Mouse (Mus musculus) liver, embryonic 16.5 days (tissue): ENCODE measurements at regions not wholly inside any gene's neighbourhood (a gene's known extent, or its start where the extent isn't known, plus 50 kb on each side); places are given as distances from the start of the nearest gene placed in this dataset.

ENCODE experiments used
- ATAC-seq: fragments of 200-750 bp; cut with Nextera tagmentation; 2 replicates; pipeline ENCODE4 v1.8.0; 2017; ENCODE audit warnings: low read depth, mild to moderate bottlenecking, moderate number of reproducible peaks, moderate library complexity
- H3K27ac ChIP-seq: fragments of 300-500 bp; sonication (generic); 2 replicates; pipeline ENCODE4 v1.5.1; 2014; ENCODE audit warnings: mild to moderate bottlenecking, low read length
- H3K27me3 ChIP-seq: fragments of 300-500 bp; sonication (generic); 2 replicates; pipeline ENCODE4 v1.6.1; 2014; ENCODE audit warnings: low read depth, low read length, mixed read lengths; ENCODE audit not compliant: control insufficient read depth, insufficient read depth
- H3K36me3 ChIP-seq: fragments of 300-500 bp; sonication (generic); 2 replicates; pipeline ENCODE4 v1.6.1; 2014; ENCODE audit warnings: mild to moderate bottlenecking; ENCODE audit not compliant: control insufficient read depth, insufficient read depth
- H3K4me1 ChIP-seq: fragments of 300-500 bp; sonication (generic); 2 replicates; pipeline ENCODE4 v1.6.1; 2014; ENCODE audit warnings: low read depth, low read length, mixed read lengths; ENCODE audit not compliant: control insufficient read depth
- H3K4me2 ChIP-seq: fragments of 300-500 bp; sonication (generic); 2 replicates; pipeline ENCODE4 v1.6.1; 2014; ENCODE audit warnings: low read depth, low read length, mixed read lengths
- H3K4me3 ChIP-seq: fragments of 300-500 bp; sonication (generic); 2 replicates; pipeline ENCODE4 v1.5.1; 2014; ENCODE audit warnings: low read depth, mild to moderate bottlenecking, low read length
- H3K9ac ChIP-seq: fragments of 300-500 bp; sonication (generic); 2 replicates; pipeline ENCODE4 v1.6.1; 2014; ENCODE audit warnings: low read depth, low read length
- H3K9me3 ChIP-seq: fragments of 300-500 bp; sonication (generic); replicated peaks from 2 replicates; pipeline ENCODE4 v1.6.1; 2016; ENCODE audit warnings: low read length; ENCODE audit not compliant: control insufficient read depth
- WGBS: fragments of 180-500 bp; shearing (Covaris S2); extraction: QIAGEN DNeasy Blood & Tissue Kit; methylation state at CpG from one replicate; pipeline ENCODE4 v1.1.7; 2014; ENCODE audit not compliant: insufficient replicate concordance; 5-methylcytosine and 5-hydroxymethylcytosine counted together

- WGBS = 50% methylated on average over 1 of the region's 2 CpGs
- Histone ChIP-seq H3K36me3 (no peaks in the 10 kb centered on the region), H3K4me1 (no peaks in the 10 kb centered on the region), H3K27ac (no peak overlapping the region), H3K4me3 (no peak overlapping the region), H3K27me3 (no peaks in the 10 kb centered on the region), H3K9me3 (no peaks in the 10 kb centered on the region), H3K9ac (no peak overlapping the region), H3K4me2 (no peak overlapping the region)
- ATAC-seq = no peak
These were observed 185.6 kb upstream of the Fam3c start for GRCm38 (mm10) chr6:22541603-22542002.

GRCm38 (mm10) chr6:22538254-22538653 lies 182.2 kb upstream of the Fam3c start:
- 67% methylated on average over 4 of the region's 4 CpGs for WGBS
- no peaks in the 10 kb centered on the region for H3K4me1 ChIP-seq

GRCm38 (mm10) chr6:22524384-22524783 lies 168.3 kb upstream of the Fam3c start:
- ATAC-seq = no peak
- WGBS = 52% methylated on average over 3 of the region's 3 CpGs

More at GRCm38 (mm10) chr6:22538254-22538653, 182.2 kb upstream of the Fam3c start:
- Histone ChIP-seq H3K9me3 (no peaks in the 10 kb centered on the region), H3K27ac (no peak overlapping the region), H3K9ac (no peak overlapping the region), H3K27me3 (no peaks in the 10 kb centered on the region), H3K36me3 (no peaks in the 10 kb centered on the region), H3K4me2 (no peak overlapping the region), H3K4me3 (no peak overlapping the region)
- ATAC-seq = no peak

GRCm38 (mm10) chr6:22523582-22524234 lies 167.7 kb upstream of the Fam3c start:
- no peak for ATAC-seq
- no peaks in the 10 kb centered on the region for H3K9me3 ChIP-seq
- no peak overlapping the region for H3K4me3 ChIP-seq
- H3K36me3 ChIP-seq = no peaks in the 10 kb centered on the region
- 63% methylated on average over 9 of the region's 9 CpGs for WGBS
- H3K9ac ChIP-seq = no peak overlapping the region
- no peak overlapping the region for H3K4me2 ChIP-seq
- no peak overlapping the region for H3K27ac ChIP-seq
- H3K27me3 ChIP-seq = no peaks in the 10 kb centered on the region
- no peaks in the 10 kb centered on the region for H3K4me1 ChIP-seq

More at GRCm38 (mm10) chr6:22524384-22524783, 168.3 kb upstream of the Fam3c start:
- Histone ChIP-seq H3K27me3 (no peaks in the 10 kb centered on the region), H3K4me1 (no peaks in the 10 kb centered on the region), H3K9me3 (no peaks in the 10 kb centered on the region), H3K4me2 (no peak overlapping the region), H3K4me3 (no peak overlapping the region), H3K27ac (no peak overlapping the region), H3K9ac (no peak overlapping the region), H3K36me3 (no peaks in the 10 kb centered on the region)

- no peaks in the 10 kb centered on the region for H3K27me3 ChIP-seq
- no peak overlapping the region for H3K4me2 ChIP-seq
- no peaks in the 10 kb centered on the region for H3K9me3 ChIP-seq
- H3K4me1 ChIP-seq = no peaks in the 10 kb centered on the region
- no peak overlapping the region for H3K27ac ChIP-seq
- ATAC-seq = no peak
- no peak overlapping the region for H3K4me3 ChIP-seq
- 70% methylated on average over 1 of the region's 1 CpGs for WGBS
- H3K9ac ChIP-seq = no peak overlapping the region
- no peaks in the 10 kb centered on the region for H3K36me3 ChIP-seq
These were observed 150.8 kb upstream of the Fam3c start for GRCm38 (mm10) chr6:22506871-22507270.

- ATAC-seq = no peak
- Histone ChIP-seq H3K4me3 (no peak overlapping the region), H3K36me3 (no peaks in the 10 kb centered on the region), H3K9ac (no peak overlapping the region), H3K4me2 (no peak overlapping the region), H3K27ac (no peak overlapping the region), H3K27me3 (no peaks in the 10 kb centered on the region), H3K4me1 (no peaks in the 10 kb centered on the region), H3K9me3 (no peaks in the 10 kb centered on the region)
- WGBS = 67% methylated on average over 9 of the region's 9 CpGs
These were observed 141.3 kb upstream of the Fam3c start for GRCm38 (mm10) chr6:22497306-22497705.

GRCm38 (mm10) chr6:22496471-22496870 lies 140.4 kb upstream of the Fam3c start:
- Histone ChIP-seq H3K27ac (no peak overlapping the region), H3K36me3 (no peaks in the 10 kb centered on the region)
- WGBS = 60% methylated on average over 1 of the region's 1 CpGs

GRCm38 (mm10) chr6:22493632-22494260 lies 137.7 kb upstream of the Fam3c start:
- Histone ChIP-seq H3K9ac (no peak overlapping the region), H3K4me3 (no peak overlapping the region), H3K27ac (no peak overlapping the region), H3K27me3 (no peaks in the 10 kb centered on the region), H3K4me1 (no peaks in the 10 kb centered on the region), H3K4me2 (no peak overlapping the region), H3K36me3 (no peaks in the 10 kb centered on the region), H3K9me3 (no peaks in the 10 kb centered on the region)
- no peak for ATAC-seq
- 28% methylated on average over 11 of the region's 11 CpGs for WGBS

More at GRCm38 (mm10) chr6:22496471-22496870, 140.4 kb upstream of the Fam3c start:
- H3K4me1 ChIP-seq = no peaks in the 10 kb centered on the region
- no peak for ATAC-seq
- no peak overlapping the region for H3K4me3 ChIP-seq
- H3K9ac ChIP-seq = no peak overlapping the region
- H3K27me3 ChIP-seq = no peaks in the 10 kb centered on the region
- H3K9me3 ChIP-seq = no peaks in the 10 kb centered on the region
- H3K4me2 ChIP-seq = no peak overlapping the region

GRCm38 (mm10) chr6:22492896-22493295 lies 136.9 kb upstream of the Fam3c start:
- WGBS = 64% methylated on average over 17 of the region's 17 CpGs
- H3K36me3 ChIP-seq = no peaks in the 10 kb centered on the region
- H3K4me3 ChIP-seq = no peak overlapping the region
- H3K9ac ChIP-seq = no peak overlapping the region
- no peaks in the 10 kb centered on the region for H3K27me3 ChIP-seq
- H3K27ac ChIP-seq = no peak overlapping the region
- ATAC-seq = no peak
- no peaks in the 10 kb centered on the region for H3K4me1 ChIP-seq
- no peak overlapping the region for H3K4me2 ChIP-seq
- no peaks in the 10 kb centered on the region for H3K9me3 ChIP-seq
